Mouse (Mus musculus): ENCODE results near the gene Msantd2. TPM values are rescaled to one million over a fixed set of nuclear protein-coding genes. Genes with fewer than 3 reads are reported as not detected.

Msantd2 gene
- polyA plus RNA-seq, 1 experiment from 2014 or later = 38.0 TPM

DNA sequence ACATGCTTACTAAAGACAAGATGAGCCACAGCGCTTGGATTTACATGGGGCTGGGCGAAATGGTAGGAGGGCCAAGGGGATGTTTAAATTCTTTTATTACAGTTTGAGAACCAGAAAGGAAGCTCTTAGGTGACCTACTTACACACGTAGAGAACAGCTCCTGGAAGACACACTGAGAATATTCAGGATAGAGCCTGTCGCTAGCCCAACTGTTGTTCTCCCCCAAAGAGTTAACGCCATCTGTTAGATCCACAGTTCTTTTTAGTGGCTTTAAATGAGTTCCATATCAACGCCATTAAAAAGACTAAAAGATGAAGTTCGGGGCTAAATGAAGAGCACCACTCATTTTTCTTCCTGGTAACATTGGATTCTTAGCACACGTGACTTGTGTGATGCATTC is 29.9 kb downstream of the Msantd2 start:
- H3K27me3 ChIP-seq (ENCODE audit: low read depth, poor library complexity, severe bottlenecking) = no peaks in the 10 kb centered on the region
- no peaks in the 10 kb centered on the region for H3K9me3 ChIP-seq (replicated peaks)
- no peak overlapping the region for H3K4me3 ChIP-seq
- peaks cover 52% of the 10 kb centered on the region for H3K36me3 ChIP-seq
- H3K4me1 ChIP-seq = no peaks in the 10 kb centered on the region
- no peak for DNase-seq (ENCODE audit: low spot score)
- no peak overlapping the region for H3K27ac ChIP-seq
- WGBS = 91% methylated on average over 8 of the region's 8 CpGs

GRCm38 (mm10) chr9:37519995-37520394 is 30.9 kb downstream of the Msantd2 start:
- peaks cover 61% of the 10 kb centered on the region for H3K36me3 ChIP-seq
- 94% methylated on average over 2 of the region's 2 CpGs for WGBS

DNA sequence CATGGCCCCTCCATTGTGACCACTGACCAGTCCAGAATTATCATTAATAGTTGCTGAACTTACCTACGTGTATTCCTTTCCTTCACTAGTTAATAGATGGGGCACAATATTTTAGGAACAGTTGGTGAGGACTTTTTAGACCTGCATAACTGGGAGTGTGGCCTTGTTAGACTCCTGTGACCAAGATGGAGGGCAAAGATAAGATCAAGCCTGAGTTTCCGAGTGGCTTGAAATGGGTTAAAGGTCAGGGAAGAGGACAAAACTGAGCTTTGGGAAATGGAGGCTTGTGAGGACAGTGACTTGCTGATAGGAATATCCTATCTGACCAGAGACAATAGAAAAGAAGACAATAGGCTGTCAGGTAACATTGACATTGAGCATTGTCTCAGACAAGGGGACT is 36.3 kb downstream of the Msantd2 start:
- Histone ChIP-seq H3K9me3 (replicated peaks) (no peaks in the 10 kb centered on the region), H3K4me1 (peaks cover 26% of the 10 kb centered on the region), H3K27ac (no peak overlapping the region), H3K36me3 (peaks cover 53% of the 10 kb centered on the region), H3K27me3 (ENCODE audit: low read depth, poor library complexity, severe bottlenecking) (peaks cover 53% of the 10 kb centered on the region), H3K4me3 (no peak overlapping the region)
- 91% methylated on average over 2 of the region's 2 CpGs for WGBS
- DNase-seq (ENCODE audit: low spot score) = no peak

More at GRCm38 (mm10) chr9:37519995-37520394, 30.9 kb downstream of the Msantd2 start:
- no peaks in the 10 kb centered on the region for H3K27me3 ChIP-seq (ENCODE audit: low read depth, poor library complexity, severe bottlenecking)
- H3K27ac ChIP-seq = no peak overlapping the region
- H3K4me3 ChIP-seq = no peak overlapping the region
- no peak for DNase-seq (ENCODE audit: low spot score)
- H3K4me1 ChIP-seq = no peaks in the 10 kb centered on the region
- H3K9me3 ChIP-seq (replicated peaks) = no peaks in the 10 kb centered on the region

- 22% methylated on average over 21 of the region's 21 CpGs for WGBS
- Histone ChIP-seq H3K4me1 (peaks cover 39% of the 10 kb centered on the region), H3K27me3 (ENCODE audit: low read depth, poor library complexity, severe bottlenecking) (peaks cover 65% of the 10 kb centered on the region), H3K36me3 (peaks cover 42% of the 10 kb centered on the region), H3K9me3 (replicated peaks) (no peaks in the 10 kb centered on the region), H3K4me3 (peak overlapping the region; percentile 39), H3K27ac (no peak overlapping the region)
- peak; percentile 45 for DNase-seq (ENCODE audit: low spot score)
These were observed 37.6 kb downstream of the Msantd2 start for GRCm38 (mm10) chr9:37526443-37527395.

DNA sequence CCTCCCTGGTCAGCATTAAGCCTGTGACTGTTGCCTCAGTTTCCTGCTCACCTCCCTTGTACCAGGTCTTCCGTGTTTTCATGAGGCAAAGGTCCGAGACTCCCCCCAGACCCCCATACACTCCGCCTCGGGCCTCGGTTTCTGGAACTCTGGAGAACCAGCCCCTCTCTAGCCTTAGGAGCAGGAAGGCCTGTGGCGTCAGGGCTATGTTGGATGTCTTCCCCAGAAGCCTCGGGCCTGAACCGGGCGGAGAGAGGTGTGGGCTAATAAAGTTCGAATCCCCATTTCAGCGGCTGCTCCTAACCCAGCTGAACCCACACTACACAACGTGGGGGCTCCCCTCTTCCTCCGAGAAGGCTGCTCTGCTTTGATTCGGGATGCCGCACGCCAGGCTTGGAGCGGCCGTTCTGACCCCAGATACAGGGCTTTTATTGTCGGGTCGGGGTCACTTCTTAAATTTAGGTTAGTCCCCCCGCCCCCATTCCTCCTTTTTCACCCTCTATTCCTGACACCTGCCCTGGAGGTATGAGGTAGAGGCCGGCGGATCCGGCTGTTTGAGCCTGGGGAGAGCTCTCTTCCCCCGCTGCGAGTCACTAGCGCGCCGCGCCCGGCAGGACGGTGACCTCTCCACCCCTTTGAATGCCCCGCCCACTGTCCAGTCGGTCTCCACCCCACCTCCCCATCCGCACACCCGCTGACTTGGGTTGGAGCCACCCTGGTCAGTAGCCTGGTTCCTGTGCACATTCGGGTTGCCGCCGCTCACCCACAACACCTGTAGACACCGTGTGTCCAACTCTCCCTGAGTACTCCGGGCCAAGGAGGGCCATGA is 38.5 kb downstream of the Msantd2 start, which contains the start of gene Esam:
TSS of gene Esam (plus strand) at position 683 of the 829 bp plus-strand sequence.
- H3K4me3 ChIP-seq = peak within 1 kb of the TSS; percentile 39
- H3K27me3 ChIP-seq (ENCODE audit: low read depth, poor library complexity, severe bottlenecking) = peaks cover 74% of the 10 kb centered on the region
- DNase-seq (ENCODE audit: low spot score) = peak; percentile 54
- no peak within 1 kb of the TSS for H3K27ac ChIP-seq
- WGBS = 2% methylated on average over 41 of the region's 41 CpGs
- peaks cover 33% of the 10 kb centered on the region for H3K36me3 ChIP-seq
- H3K4me1 ChIP-seq = peaks cover 40% of the 10 kb centered on the region
- H3K9me3 ChIP-seq (replicated peaks) = no peaks in the 10 kb centered on the region

DNA sequence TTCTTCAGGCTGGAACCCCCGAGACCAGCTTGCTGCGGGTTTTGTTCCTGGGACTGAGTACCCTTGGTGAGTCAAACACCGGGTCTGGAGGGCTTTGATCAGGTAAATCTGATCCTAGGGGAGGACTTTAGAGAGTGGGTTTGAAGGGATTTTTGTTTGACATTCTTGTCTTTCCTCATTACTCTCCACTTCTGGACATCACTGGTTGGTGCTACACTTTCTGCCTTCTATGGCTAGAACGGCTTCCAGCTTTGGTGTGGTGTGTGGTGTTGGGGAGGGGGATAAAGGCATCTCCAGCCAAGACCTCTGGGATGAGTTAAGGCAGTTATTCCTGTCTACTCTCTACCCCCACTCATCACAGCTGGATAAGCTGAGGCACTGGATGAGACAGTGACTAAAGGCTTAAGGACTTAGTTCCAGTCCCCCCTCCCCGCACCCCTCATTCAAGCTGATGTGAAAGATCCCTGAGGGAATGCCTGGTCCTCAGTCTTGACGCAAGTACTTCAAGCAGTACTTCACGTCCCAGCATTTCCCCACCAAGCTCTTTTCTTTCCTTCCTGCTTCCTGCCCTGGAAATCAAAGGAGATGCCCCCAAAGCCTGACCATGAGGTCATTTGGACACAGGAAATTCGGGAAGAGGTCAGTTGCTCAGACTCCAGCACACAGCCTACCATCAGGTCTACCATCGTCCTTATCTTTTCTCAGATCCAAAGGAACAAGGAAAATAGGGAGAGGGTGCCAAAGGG is 39.3 kb downstream of the Msantd2 start:
- Histone ChIP-seq H3K36me3 (peaks cover 25% of the 10 kb centered on the region), H3K4me1 (peaks cover 40% of the 10 kb centered on the region), H3K27me3 (ENCODE audit: low read depth, poor library complexity, severe bottlenecking) (peaks cover 79% of the 10 kb centered on the region), H3K4me3 (peak overlapping the region; percentile 39), H3K27ac (no peak overlapping the region), H3K9me3 (replicated peaks) (no peaks in the 10 kb centered on the region)
- no peak for DNase-seq (ENCODE audit: low spot score)
- 21% methylated on average over 9 of the region's 9 CpGs for WGBS

DNA sequence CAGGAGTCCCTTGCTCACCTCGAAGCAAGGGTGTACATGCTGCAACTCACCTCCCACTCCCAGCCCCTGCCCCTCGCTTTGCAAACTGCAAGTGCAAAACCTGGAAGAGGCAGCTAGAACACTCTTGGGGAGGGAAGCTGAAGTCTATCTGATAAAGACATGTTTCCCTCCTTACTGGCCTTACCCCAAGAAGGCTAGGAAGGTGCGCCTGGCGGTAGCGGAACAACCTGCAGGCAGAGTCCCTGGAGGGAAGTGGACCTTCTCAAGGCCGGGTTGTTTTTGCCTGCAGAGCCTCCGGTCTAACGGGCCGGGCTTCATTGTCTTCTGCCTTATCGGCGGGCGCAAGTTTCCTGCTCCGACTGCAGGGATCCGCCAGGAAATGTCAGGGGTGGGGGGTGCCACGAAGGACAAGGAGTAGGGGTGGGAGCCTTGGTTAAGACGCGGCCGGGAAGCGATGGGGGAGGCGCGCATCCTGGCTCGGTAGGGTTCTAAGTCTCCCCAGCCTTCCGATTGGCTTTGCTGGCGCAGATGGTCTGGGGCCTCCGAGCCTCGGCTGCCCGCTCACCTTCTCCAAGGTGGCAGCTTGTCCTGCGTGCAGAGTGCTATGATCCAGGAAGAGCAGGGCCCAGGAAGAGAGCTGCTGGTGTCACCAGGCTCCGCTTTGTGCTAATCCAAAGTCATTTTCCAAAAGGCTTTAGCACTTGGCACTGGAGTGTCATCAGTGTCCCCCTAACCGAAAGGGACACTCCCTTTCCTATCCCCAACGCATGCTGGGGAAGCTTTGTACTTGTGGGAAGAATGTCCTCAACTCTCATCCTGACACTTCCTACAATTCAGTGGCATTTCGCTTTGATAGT is 41.1 kb downstream of the Msantd2 start:
- peak overlapping the region; percentile 6 for H3K27ac ChIP-seq
- peaks cover 83% of the 10 kb centered on the region for H3K27me3 ChIP-seq (ENCODE audit: low read depth, poor library complexity, severe bottlenecking)
- H3K4me1 ChIP-seq = peaks cover 40% of the 10 kb centered on the region
- DNase-seq (ENCODE audit: low spot score) = peak; percentile 63
- H3K4me3 ChIP-seq = peak overlapping the region; percentile 47
- H3K9me3 ChIP-seq (replicated peaks) = no peaks in the 10 kb centered on the region
- H3K36me3 ChIP-seq = peaks cover 11% of the 10 kb centered on the region
- under 1% methylated on average over 32 of the region's 32 CpGs for WGBS

GRCm38 (mm10) chr9:37530888-37531705 is 42.0 kb downstream of the Msantd2 start:
- WGBS = 2% methylated on average over 31 of the region's 31 CpGs
- H3K4me1 ChIP-seq = peaks cover 40% of the 10 kb centered on the region
- H3K4me3 ChIP-seq = peak overlapping the region; percentile 47
- H3K27ac ChIP-seq = peak overlapping the region; percentile 6
- peak; percentile 76 for DNase-seq (ENCODE audit: low spot score)
- no peaks in the 10 kb centered on the region for H3K9me3 ChIP-seq (replicated peaks)
- peaks cover 74% of the 10 kb centered on the region for H3K27me3 ChIP-seq (ENCODE audit: low read depth, poor library complexity, severe bottlenecking)
- peaks cover 2% of the 10 kb centered on the region for H3K36me3 ChIP-seq

DNA sequence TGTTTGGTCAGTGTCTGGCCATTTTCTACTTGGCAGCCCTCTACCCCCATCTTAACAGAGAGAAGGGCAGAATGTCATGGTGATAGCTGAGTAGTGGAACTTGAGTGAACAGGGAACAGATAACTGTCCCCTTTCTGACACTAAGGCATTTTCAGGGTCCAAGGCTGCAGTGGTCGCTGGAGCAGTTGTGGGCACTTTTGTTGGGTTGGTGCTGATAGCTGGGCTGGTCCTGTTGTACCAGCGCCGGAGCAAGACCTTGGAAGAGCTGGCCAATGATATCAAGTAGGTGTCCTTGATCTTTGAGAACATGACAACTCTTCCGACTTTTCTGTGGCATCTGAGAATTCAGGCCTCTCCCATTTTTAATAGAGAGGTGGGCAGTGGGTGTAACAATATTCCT is 47.7 kb downstream of the Msantd2 start:
- H3K4me1 ChIP-seq = peaks cover 21% of the 10 kb centered on the region
- H3K36me3 ChIP-seq = no peaks in the 10 kb centered on the region
- WGBS = 86% methylated on average over 4 of the region's 4 CpGs
- no peak overlapping the region for H3K27ac ChIP-seq
- H3K4me3 ChIP-seq = no peak overlapping the region
- no peaks in the 10 kb centered on the region for H3K9me3 ChIP-seq (replicated peaks)
- no peak for DNase-seq (ENCODE audit: low spot score)
- H3K27me3 ChIP-seq (ENCODE audit: low read depth, poor library complexity, severe bottlenecking) = peaks cover 48% of the 10 kb centered on the region

DNA sequence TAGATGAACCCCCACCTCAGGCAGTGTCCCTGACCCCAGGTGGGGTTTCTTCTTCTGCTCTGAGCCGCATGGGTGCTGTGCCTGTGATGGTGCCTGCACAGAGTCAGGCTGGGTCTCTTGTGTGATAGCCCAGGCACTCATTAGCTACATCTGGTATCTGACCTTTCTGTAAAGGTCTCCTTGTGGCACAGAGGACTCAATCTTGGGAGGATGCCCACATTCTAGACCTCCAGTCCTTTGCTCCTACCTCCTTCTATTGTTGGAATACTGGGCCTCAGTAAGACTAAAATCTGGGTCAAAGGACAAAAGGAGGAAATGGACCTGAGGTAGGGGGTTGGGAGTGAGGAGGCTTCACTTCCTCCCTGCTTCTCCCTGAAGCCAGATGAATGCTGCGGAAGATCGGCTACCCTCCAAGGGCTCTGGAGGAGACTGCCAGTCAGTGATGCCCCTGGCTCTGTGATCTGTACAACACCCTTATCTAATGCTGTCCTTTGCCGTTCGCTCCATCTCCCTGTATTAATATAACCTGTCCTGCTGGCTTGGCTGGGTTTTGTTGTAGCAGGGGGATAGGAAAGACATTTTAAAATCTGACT is 48.6 kb downstream of the Msantd2 start:
- no peak for DNase-seq (ENCODE audit: low spot score)
- Histone ChIP-seq H3K27ac (no peak overlapping the region), H3K36me3 (no peaks in the 10 kb centered on the region), H3K4me3 (no peak overlapping the region), H3K27me3 (ENCODE audit: low read depth, poor library complexity, severe bottlenecking) (peaks cover 44% of the 10 kb centered on the region; the same call in 1 of the 2 replicates), H3K4me1 (peaks cover 22% of the 10 kb centered on the region), H3K9me3 (replicated peaks) (no peaks in the 10 kb centered on the region)
- WGBS = 69% methylated on average over 5 of the region's 5 CpGs
